Mouse (Mus musculus): ENCODE measurements at regions not wholly inside any gene's neighbourhood (a gene's known extent, or its start where the extent isn't known, plus 50 kb on each side); places are given as distances from the start of the nearest gene placed in this dataset.

DNA sequence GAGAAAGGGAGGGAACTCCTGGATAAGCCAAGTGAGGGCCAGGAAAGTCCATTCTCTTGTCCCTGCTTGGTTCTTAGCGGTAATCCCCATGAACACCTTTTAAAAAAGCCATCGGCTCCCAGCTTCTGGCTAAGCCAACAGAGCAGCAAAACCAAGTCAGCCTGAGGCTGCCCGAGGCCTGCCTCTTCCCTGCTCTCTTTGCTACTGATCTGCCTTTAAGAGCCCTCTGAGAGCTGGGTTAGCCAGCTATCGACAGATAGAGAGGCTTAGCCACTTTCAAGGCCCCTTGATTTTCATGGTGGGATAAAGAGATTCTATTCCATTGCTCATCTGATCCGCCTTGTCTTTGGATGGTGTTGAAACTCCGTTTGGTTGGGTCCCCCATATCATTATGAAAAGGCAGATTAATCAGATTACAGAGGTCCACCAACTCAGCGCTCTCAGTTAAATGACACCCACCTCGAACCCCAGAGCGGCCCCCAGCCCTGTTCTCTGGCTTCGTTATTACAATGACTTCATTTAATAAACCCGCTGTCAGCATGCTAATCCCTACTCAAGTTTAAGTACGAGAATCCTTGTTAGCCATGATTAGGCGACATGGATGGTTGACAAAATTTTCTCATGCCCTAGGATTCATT lies 66.1 kb downstream of the Slc4a3 start:
- DNase-seq, result no peak

DNA sequence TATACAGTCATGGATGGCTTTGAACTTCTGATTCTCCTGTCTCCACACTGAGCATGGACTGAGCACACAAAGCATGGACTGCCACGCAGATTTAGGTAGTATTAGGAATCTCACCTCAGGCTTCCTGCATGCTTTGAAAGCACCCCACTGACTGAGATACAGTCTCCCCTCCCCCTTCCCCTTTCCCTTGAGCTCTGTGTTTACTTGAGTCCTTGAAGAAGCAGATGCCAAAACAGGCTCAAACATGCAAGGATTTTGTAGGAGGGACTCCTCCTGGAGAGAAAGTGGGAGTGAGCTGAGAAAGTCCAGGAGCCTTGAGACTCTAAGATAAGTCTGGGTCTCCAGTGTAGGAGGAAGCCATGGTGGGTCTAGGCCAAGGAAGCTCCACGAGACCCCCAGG lies 67.1 kb downstream of the Slc4a3 start:
- DNase-seq, result no peak

DNA sequence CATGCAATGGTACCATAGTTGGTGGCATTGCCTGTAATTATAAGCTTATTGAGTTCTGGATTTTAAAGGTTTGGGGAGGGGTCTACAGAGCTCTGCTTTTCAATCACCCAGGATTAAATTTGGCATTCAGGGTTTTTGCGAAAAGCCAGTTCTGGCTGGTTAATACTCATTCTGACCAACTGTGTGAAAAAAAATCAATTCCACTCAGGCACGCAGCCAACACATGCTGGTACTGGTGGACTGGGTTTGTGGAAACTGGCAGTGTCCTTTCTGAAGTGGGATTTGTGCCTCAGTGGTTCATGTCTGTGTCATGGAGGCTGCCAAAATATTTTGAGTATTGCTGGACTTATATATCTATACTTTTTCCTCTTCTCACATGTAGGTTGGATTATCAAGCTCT lies 70.9 kb downstream of the Slc4a3 start:
- DNase-seq, result peak; percentile 38 to 44

DNA sequence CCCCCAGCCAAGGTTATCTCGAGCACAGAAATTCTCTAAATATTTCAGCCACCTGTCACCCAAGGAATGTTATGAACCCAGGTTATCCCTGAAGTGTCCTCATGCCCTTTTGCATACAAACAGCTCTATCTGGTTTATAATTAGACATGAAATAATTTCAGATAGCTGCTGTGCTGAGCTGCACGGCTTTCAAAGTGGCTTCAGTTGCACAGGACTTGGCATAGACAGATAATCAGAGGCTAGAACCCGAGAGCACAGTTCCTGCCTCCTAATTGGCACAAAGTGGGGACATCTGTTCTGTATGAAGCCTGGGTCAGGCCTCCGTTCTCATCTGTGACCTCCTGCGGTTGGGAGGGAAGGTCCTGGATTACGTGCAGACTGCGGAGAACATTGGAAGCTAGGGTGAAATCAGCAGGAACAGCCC lies 72.3 kb downstream of the Slc4a3 start:
- DNase-seq, result peak; percentile 20 to 33

DNA sequence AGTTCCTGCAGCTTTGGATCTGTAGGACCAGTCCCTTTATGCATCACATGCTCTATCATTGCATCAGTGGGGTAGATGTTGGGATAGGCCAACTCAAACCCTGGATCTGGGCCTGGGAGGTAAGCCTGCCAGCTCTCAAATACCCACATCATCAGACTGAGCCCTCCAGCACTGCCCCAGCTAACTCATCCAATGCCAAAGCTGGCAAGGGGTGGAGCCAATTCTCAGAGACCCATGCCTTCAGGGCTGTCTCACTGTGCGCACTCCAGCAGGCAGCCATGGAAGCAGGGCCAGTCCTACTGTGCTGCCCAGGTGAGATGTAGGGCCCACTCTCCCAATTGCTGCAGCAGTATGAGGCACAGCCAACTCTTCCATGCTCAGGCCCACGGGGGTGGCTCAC lies 84.2 kb downstream of the Slc4a3 start:
- no peak for DNase-seq

DNA sequence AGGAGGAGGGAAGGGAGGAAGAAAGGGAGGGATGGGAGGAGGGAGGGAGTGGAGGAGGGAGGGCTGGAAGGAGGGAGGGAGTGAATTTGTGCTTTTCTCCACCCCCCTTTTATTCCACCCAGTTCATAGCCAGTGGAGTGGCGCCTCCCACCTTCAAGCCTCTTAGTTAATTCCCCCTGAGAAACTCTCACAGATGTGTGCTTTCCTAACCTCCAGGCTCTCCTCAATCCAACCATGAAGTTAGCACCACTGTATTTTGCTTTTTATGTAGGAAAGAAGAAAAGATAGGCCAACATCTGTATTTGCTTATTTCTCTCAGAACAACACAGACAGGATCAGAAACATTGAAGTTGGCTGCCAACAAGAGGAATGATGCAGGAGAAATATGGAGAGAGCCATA lies 85.7 kb downstream of the Slc4a3 start:
- no peak for DNase-seq

DNA sequence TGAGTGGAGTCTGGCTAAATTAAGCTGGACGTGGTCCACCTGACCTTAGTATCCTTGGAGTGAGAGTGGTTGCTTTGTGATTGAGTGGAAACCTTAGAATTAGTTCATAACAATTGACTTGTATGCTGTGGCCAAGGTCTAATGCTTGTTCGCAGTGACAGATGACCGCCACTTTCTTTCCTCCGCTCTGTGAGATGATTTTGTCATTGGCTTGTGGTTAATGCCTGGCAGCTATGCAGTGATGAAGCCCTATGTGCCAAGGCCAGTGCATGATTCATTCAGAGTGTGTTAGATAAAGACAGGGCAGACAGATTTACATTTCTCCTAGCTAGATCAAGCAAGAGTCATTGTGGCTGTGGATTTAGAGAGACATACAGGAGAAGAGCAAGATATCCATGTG lies 89.5 kb downstream of the Slc4a3 start:
- DNase-seq, result no peak

DNA sequence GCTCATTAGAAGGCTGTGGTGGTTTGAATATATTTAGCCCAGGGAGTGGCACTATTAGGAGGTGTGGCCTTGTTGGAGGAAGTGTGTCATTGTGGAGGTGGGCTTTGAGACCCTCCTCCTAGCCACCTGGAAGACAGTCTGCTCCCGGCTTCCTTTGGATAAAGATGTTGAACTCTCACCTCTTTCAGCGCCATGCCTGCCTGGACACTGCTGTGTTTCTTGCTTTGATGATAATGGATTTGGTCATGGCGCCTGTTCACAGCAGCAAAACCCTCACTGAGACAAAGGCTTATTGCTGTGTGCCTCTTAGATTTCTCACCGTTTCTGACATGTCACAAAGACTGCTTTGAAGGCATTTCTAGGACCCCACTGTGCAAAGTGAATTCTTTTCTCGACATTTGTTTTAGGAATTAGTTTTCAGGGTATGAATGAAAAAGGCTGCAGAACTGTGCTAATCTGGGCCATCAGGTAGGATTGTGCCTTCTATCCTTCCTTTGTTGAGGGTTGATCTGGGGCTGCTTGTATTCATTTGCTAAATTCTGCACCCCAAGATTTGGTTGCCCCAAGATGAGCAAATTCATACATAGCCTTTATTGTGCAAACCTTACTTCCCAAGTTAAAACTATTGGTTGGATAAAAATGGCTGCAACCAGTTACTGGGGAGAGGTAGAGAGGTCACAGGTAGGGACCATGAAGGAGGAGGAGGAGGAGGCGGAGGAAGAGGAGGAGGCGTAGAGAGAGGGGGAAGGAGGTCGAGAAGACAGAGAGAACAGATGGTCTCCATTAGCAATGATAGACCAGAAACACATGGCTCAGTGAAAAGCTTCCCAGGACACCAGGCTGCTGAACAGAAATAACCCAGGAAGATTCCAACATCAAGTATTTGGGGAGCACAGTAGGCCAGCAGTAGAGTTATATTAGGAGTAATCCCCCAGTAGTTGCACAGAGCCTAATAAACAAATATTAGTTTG lies 93.2 kb downstream of the Slc4a3 start:
- DNase-seq, result no peak

DNA sequence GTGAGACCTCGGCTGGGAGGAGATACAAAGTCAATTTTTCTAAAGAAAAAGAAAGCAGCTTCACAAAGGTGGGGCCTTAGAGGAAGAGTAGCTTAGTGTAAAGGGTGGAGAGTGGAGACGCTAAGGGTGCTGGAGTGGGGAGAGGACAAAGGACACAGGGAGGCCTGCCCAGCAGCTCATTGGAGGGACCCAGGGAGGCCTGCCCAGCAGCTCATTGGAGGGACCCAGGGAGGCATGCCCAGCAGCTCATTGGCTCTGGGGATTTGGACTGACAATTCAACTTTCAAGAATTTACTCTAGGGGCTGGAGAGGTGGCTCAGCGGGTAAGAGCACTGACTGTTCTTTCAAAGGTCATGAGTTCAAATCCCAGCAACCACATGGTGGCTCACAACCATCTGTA lies 96.4 kb downstream of the Slc4a3 start:
- no peak for DNase-seq

DNA sequence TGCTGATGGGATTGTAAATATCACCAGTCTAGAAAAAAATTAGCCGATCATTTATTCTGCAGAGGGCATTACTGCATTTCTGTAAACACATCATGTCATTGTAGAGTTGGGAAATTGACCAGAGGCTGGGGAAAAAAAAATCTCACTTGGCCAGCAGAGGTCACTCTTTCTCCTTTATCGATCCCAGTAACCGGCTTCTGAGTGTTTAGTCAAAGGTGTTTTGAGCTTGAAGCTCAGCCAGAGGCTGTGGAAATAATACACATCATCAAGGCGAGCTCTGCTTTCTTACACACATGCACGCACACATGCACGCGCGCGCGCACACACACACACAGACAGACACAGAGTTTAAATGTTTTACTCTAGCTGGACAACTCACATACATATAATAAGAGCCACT lies 106.5 kb downstream of the Slc4a3 start:
- peak; percentile 57 to 73 for DNase-seq

DNA sequence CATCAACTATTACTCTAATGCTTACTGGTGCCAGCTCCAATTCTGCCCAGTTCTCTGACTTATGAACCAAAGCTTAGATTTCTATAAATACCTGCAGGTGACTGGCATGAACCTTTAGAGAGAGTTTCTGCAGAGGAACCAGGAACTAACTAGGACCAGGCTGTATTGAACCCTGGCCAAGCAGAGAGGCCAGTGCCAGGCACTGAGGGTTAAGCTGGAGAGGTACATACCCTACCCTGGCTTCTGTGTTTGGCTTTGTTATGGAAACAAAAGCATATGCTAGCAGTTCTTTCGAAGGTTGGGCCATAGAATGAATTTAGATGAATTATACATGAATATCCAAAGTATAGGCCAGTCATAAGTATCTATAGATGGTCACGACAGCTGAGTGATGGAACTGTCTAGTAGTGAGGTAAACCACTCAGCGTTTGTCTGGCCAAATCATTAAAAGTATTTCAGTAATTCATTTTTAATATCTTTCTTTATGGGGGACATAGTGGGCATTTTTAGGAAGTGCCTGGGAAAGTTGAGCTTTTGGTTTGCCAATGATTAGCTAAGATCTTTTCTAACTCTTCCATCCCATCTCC lies 107.0 kb downstream of the Slc4a3 start:
- DNase-seq, result peak in 1 of 2 experiments; percentile 12

DNA sequence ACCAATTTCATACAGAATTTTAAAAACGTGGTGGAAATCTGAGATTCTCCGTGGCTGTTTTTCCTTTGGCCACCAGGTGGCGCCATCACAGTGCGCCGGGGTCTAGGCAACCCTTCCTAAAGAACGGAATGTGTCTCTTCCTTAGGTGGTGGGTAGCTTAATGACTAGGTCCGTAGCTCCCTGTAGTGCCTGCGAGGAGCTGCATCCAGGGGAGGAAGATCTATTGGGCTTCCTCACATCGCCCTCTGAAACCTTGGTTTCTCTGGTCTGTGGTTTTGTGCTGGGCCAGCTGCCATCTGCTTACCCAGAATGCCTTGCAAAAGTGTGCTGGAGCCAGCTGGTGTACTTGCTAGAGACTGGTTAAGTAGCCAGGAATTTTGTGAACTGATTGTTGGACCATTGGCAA lies 107.6 kb downstream of the Slc4a3 start:
- peak; percentile 71 to 77 for DNase-seq

DNA sequence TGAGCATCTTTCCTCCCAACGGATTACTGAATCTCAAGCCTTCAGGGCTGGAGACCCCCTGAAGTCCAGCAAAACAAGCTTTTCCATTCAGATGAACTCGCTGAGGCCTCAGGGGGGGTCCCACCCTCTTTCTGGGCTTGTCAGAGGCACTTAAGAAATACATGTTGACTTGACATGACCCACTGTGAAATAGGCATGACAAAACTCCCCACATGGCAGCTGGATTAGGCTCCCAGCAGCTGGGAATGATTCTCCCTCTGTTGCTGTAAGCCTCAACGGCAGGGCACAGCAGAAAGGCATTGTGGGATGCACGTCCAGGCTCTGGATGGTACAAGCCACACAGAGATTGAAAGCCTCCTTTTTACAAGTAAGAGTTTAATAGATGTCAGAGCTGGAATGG lies 110.5 kb downstream of the Slc4a3 start:
- DNase-seq, result no peak

DNA sequence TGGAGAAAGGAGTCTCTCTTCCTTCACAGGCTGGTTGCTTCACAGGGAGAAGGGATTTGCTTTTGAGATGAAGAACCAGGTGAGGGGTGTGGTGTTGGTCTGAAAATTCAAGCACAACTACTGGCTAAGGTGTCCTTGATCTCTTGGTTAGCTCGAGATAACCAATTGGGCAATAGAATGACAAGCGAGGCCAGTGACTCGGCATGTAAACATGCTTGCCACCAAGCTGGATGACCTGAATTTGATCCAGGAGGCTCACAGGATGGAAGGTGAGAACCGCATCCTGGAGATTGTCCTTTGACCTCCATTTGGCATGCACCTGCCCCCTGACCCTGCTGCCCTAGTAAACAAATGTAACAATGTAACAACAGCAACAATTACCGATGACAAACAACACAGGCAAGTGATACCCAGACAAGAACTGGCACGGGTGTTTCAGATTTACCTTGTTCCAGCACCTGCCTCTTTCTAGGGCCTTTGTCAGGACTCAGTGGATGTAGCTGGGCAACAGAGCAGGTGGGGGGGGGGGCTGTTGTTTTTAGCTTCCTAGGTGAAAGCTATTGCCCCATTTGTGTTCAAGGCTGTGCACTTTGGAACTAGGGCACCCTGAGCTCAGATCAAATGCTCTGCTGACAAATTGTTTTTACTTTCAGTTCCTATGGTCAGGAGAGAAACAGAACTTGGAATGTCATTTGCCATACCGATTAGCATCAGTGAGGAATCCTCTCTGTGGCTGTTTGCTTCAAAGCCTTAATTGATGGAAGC lies 114.5 kb downstream of the Slc4a3 start:
- DNase-seq, result no peak

DNA sequence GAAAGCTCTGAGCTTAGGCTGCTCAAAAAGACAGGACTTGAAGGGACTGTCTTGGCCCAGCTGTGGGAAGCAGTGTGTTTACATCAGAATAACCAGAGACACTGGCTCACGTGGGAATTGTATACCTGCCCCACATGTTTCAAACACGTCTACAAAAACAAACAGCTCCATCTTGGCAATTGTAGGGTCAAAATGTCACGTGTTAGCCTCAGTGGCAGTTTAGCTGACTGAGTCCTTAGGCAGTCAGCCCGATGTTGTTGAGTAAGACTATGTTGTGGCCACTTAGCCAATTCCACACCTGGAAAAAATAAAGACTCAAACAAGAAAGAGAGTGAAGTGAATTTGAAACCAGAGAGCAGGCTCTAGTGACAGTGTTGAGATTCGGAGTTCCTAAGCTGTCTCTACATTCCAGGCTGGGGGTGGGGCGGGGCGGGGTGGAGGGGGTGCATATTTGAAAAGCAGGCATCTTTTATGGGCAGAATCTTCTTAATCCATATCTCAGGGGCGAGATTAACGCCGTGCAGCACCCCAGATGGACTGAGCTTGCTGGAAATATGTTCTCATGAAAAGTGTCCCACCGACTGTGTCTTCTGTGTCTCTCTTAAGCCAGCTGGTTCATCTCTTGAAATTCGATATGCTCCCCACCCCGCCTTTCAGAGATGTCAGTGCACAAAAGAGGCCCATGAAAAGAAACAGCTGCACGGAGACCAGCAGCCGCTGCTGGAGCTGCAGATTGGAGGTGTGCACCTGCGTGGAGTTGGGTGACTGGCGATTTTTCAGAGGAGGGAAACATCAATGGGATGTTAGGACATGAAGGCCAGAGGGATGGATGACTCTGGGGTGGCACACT lies 116.3 kb downstream of the Slc4a3 start:
- DNase-seq, result no peak

DNA sequence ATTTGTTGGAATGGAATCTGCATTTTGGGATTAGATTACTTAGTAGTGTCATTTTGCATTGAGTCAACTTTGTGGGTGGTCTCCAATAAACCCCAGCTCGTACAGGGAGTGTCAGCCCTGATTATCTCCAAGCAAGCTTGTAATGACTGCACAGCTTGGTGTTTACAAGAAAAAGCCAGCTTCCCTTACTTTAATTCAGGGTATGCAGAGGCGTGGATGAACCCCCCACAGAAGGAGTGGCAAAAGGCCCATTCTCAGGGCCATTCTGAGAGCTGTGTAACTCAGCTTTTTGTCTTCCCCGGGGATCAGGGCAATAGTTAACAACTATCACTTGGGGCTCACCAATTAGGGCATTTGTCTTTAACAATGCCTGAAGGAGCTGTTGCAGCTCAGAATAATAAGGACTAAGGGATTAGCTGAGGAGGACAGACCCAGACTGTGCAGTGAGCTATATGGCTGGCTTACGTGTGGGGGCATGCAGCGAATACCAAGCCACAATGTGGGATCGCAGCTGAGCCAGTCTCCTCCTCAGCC lies 121.7 kb downstream of the Slc4a3 start:
- DNase-seq, result no peak

DNA sequence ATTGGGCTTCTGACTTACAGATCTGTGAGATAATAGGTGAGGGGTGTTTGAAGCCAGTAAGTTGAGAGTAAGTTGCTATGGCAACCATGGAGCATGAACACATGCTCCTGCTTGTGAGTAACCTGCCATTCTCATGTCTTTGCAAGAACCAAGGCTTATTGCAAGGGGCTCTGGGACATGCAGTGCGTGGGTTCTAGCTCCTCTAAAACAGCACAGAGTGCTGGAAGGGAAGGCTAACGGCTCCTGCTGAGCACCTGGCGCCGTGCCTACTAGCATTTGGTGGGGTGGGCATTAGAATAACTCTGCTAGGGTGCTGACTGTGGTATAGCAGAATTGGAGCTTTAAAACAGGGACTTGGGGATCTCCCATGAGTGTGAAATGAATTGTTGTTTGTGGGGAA lies 130.2 kb downstream of the Slc4a3 start:
- no peak for DNase-seq

DNA sequence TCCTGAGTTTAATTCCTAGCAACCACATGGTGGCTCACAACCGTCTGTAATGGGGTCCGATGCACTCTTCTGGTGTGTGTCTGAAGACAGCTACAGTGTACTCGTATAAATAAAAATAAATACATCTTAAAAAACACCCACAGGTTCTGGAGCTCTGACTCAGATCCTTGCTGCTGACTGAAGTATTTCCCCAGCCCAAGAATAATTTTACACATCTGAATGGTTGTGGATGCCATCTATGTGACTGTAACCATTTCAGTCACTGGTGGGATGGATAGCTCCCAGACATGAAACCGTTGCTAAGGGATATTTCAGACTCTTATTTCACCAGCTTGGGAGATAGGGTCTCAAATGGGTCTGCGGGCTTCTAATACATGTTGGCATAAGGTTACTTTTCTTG lies 131.6 kb downstream of the Slc4a3 start:
- no peak for DNase-seq

DNA sequence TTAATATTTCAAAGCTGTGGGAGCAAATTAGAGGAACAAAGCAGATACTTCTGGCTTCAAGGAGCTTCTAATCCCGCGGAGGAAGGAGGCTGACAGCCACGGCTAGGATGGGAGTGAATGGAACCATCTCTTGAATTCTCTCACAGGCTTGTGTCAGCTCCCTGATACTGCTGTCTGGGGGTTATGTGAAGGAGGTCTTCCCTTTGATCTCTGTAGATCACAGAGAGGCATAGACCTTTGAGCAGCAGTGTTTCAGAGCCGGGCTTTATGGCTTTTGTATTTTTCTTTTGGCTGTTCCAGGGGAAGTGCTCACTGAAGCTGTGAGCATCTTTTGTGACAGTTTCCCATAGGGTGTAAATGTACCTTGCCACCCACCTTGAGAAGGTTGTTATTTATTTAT lies 132.2 kb downstream of the Slc4a3 start:
- DNase-seq, result no peak

DNA sequence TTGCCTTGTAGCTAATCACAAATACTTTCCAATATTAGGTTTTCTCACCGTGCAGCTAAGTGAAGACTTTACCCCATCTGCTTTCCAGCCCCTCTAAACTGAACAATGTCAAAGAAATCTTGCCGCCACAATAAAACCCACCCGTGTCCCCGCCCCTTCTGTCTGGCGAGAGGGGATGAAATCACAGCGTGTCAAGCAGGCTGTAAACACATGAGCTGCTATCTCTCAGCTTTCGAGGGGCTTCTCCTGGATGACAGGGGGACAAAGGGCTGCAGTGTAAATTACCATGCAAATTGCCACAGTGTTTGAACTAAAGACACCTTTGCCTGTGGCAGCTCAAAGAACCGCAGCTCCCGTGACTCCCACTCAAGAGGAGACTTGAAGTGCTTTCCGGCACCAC lies 134.3 kb downstream of the Slc4a3 start:
- no peak for DNase-seq

DNA sequence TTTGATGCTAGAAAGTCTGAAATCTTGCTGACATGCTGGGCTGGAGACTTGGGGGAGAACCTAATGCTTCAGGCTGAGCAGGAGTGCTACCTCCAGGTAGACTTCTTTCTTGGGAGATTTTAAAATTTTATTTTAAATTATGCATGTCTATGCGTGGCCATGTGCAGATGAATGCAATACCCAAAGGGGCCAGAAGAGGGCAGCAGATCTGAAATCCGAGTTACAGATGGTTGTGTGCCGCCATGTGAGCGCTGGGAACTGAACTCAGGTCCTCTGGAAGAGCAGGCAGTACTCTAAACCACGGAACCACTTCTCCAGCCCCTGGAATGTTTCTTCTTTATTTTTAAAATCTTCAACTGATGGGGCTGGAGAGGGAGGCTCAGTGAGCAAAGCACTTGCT lies 135.8 kb downstream of the Slc4a3 start:
- no peak for DNase-seq

DNA sequence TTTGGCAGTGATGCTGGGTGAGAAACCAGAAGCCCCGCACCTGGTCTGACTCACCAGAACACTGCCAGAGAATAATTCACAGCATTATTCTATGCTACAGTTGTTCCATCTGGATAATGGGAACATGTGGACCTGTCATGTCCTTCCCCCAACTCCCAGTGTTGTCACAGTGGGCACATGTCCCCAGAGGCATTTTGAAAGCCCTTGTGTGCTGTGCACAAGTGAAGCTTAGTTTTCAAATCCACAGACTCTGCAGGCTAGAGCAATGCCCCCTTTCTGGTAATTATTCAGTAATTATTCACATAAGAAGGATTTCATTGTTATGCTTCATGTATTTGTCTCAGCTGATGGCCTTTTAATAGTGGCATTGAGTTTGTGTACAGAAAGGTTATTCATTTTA lies 146.7 kb downstream of the Slc4a3 start:
- DNase-seq, result no peak
